Mouse (Mus musculus): ENCODE results near the gene Coq4. TPM values are rescaled to one million over a fixed set of nuclear protein-coding genes. Genes with fewer than 3 reads are reported as not detected.

Gene Coq4
- 31.9 and 32.6 TPM in 2 replicates for polyA plus RNA-seq (2012; rRNA removed)

DNA sequence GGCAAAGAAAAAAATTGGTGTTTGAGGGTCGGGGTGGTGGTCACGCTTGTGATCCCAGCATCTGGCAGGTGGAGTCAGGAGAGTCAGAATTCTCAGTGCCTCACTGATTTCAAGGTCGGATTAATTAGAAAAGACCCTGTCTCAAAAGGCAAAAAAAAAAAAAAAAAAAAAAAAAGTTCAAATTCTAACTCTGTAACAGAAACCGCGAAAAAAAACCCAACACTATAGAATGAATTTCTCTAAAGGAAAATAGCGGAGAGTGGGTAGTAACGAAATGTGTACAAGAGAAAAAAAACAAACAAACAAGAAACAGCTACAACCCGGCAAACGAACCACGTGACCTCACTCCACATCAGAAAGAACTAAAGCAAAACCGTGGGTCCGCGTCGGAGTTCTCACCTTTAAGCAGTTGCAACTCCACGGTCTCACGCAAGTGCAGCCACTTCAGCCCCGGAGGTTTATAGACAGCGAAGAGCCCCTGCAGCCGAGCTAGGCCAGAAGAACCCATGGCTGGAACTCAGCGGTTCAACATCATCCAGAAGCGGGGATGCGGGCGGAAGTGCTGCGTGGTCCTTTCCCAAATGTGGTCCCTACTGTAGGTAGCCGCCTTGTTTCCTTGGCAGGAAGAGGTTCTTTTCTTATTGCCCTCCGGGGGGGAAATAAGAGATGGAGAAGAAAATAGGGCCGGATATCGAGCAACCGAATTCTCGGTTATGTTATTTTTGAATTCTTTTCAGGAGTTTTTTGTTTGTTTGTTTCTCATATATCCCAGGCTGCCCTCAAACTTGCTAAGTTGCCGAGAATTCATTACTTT, at the start of gene Coq4:
TSS of gene Coq4 (plus strand) at position 390 of the 814 bp plus-strand sequence.
- no peaks in the 10 kb centered on the region for H3K27me3 ChIP-seq (ENCODE audit: control insufficient read depth, insufficient read depth, low read length)
- 2% methylated on average over 31 of the region's 31 CpGs for WGBS
- H3K36me3 ChIP-seq (ENCODE audit: control insufficient read depth, insufficient read depth, low read length): peaks cover 17% of the 10 kb centered on the region
- peak; percentile 85 to 92 for DNase-seq (ENCODE audit: low read depth in 1 of 2, low spot score in 2 of 2)
- TF ChIP-seq CTCF (IDR thresholded peaks at IDR 0.05; ENCODE audit: extremely low read depth, insufficient read depth, insufficient read length, insufficient replicate concordance) (0 out of 2 replicates have a peak, but pooled peaks have one; percentile 4), POLR2A (IDR thresholded peaks at IDR 0.05; ENCODE audit: low read depth, low read length) (peak; percentile 27; the same call in 1 of the 2 replicates)
- peak within 1 kb of the TSS; percentile 54 for H3K27ac ChIP-seq (ENCODE audit: insufficient read depth, low read length)
- H3K4me1 ChIP-seq (ENCODE audit: control insufficient read depth, insufficient read depth, insufficient read length): 0 out of 2 replicates have a peak, but pooled peaks cover 3% of the 10 kb centered on the region
- H3K4me3 ChIP-seq (ENCODE audit: extremely low read depth, insufficient read depth, insufficient read length): peak within 1 kb of the TSS; percentile 85

- TF ChIP-seq CTCF (IDR thresholded peaks at IDR 0.05; ENCODE audit: extremely low read depth, insufficient read depth, insufficient read length, insufficient replicate concordance): no peak
- TF ChIP-seq POLR2A (IDR thresholded peaks at IDR 0.05; ENCODE audit: low read depth, low read length): no peak
- peaks cover 4% of the 10 kb centered on the region; the same call in 1 of the 2 replicates for H3K4me1 ChIP-seq (ENCODE audit: control insufficient read depth, insufficient read depth, insufficient read length)
- H3K36me3 ChIP-seq (ENCODE audit: control insufficient read depth, insufficient read depth, low read length): peaks cover 44% of the 10 kb centered on the region
- DNase-seq (ENCODE audit: low read depth in 1 of 2, low spot score in 2 of 2): no peak
- no peak overlapping the region for H3K4me3 ChIP-seq (ENCODE audit: extremely low read depth, insufficient read depth, insufficient read length)
- 65% methylated on average over 4 of the region's 4 CpGs for WGBS
- no peaks in the 10 kb centered on the region for H3K27me3 ChIP-seq (ENCODE audit: control insufficient read depth, insufficient read depth, low read length)
- H3K27ac ChIP-seq (ENCODE audit: insufficient read depth, low read length): peak overlapping the region; percentile 70
Observed at GRCm38 (mm10) chr2:29738799-29739198, 48.5 kb upstream of the Coq4 start.

GRCm38 (mm10) chr2:29739368-29739767, 47.9 kb upstream of the Coq4 start:
- Histone ChIP-seq H3K27me3 (ENCODE audit: control insufficient read depth, insufficient read depth, low read length) (no peaks in the 10 kb centered on the region), H3K27ac (ENCODE audit: insufficient read depth, low read length) (peak overlapping the region; percentile 77), H3K36me3 (ENCODE audit: control insufficient read depth, insufficient read depth, low read length) (peaks cover 38% of the 10 kb centered on the region), H3K4me3 (ENCODE audit: extremely low read depth, insufficient read depth, insufficient read length) (no peak overlapping the region), H3K4me1 (ENCODE audit: control insufficient read depth, insufficient read depth, insufficient read length) (peaks cover 4% of the 10 kb centered on the region; the same call in 1 of the 2 replicates)
- peak; percentile 26 to 55 for DNase-seq (ENCODE audit: low read depth in 1 of 2, low spot score in 2 of 2)
- TF ChIP-seq POLR2A (IDR thresholded peaks at IDR 0.05; ENCODE audit: low read depth, low read length): no peak
- no peak for TF ChIP-seq CTCF (IDR thresholded peaks at IDR 0.05; ENCODE audit: extremely low read depth, insufficient read depth, insufficient read length, insufficient replicate concordance)
- 18% methylated on average over 5 of the region's 5 CpGs for WGBS

DNA sequence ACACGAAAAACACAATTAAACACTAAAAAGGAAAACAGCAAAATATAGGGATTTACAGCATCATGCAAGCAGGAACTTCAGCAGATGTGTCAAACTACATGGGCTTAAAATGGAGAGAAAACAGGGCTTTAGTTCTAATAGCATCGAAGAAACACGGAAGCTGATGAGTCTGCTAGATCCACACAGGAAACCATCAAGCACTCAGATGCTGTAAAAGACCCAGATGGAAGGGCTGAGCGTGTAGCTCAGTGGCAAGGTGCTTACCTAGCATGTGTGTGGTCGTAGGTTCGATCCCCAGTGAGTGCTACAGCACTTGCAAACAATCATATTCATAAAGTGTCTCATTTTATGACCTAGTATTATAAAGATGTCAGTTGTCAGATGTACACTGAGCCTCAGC, 46.1 kb upstream of the Coq4 start:
- Histone ChIP-seq H3K27ac (ENCODE audit: insufficient read depth, low read length) (no peak overlapping the region), H3K36me3 (ENCODE audit: control insufficient read depth, insufficient read depth, low read length) (peaks cover 24% of the 10 kb centered on the region), H3K4me3 (ENCODE audit: extremely low read depth, insufficient read depth, insufficient read length) (no peak overlapping the region), H3K27me3 (ENCODE audit: control insufficient read depth, insufficient read depth, low read length) (peaks cover under 1% of the 10 kb centered on the region; the same call in 1 of the 2 replicates), H3K4me1 (ENCODE audit: control insufficient read depth, insufficient read depth, insufficient read length) (peaks cover 4% of the 10 kb centered on the region; the same call in 1 of the 2 replicates)
- TF ChIP-seq CTCF (IDR thresholded peaks at IDR 0.05; ENCODE audit: extremely low read depth, insufficient read depth, insufficient read length, insufficient replicate concordance) (no peak), POLR2A (IDR thresholded peaks at IDR 0.05; ENCODE audit: low read depth, low read length) (no peak)
- DNase-seq (ENCODE audit: low read depth in 1 of 2, low spot score in 2 of 2): no peak
- 81% methylated on average over 6 of the region's 6 CpGs for WGBS

DNA sequence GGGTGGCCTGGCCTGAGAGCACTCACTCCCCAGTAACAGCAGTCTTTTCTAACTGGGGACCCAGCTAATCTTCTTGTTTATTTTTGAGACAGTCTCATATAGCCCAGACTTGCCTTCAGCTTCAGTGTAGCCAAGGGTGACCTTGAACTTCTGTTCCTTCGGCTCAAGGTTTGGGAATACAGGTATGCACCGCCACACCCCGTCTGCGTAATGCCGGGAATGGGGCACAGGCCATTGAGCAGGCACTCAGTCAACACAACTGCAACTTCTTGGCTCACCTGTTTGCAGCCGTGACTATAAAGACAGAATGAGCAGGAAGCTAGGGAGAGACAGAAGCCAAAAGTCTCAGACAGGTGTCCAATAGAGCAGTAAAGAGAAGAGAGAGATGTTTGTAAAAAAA, 43.0 kb upstream of the Coq4 start:
- DNase-seq (ENCODE audit: low read depth in 1 of 2, low spot score in 2 of 2): no peak
- Histone ChIP-seq H3K27me3 (ENCODE audit: control insufficient read depth, insufficient read depth, low read length) (peaks cover 13% of the 10 kb centered on the region), H3K4me1 (ENCODE audit: control insufficient read depth, insufficient read depth, insufficient read length) (peaks cover 9% of the 10 kb centered on the region), H3K27ac (ENCODE audit: insufficient read depth, low read length) (no peak overlapping the region), H3K4me3 (ENCODE audit: extremely low read depth, insufficient read depth, insufficient read length) (no peak overlapping the region), H3K36me3 (ENCODE audit: control insufficient read depth, insufficient read depth, low read length) (no peaks in the 10 kb centered on the region; the same call in 1 of the 2 replicates)
- 87% methylated on average over 6 of the region's 6 CpGs for WGBS
- TF ChIP-seq POLR2A (IDR thresholded peaks at IDR 0.05; ENCODE audit: low read depth, low read length): no peak
- TF ChIP-seq CTCF (IDR thresholded peaks at IDR 0.05; ENCODE audit: extremely low read depth, insufficient read depth, insufficient read length, insufficient replicate concordance): no peak

DNA sequence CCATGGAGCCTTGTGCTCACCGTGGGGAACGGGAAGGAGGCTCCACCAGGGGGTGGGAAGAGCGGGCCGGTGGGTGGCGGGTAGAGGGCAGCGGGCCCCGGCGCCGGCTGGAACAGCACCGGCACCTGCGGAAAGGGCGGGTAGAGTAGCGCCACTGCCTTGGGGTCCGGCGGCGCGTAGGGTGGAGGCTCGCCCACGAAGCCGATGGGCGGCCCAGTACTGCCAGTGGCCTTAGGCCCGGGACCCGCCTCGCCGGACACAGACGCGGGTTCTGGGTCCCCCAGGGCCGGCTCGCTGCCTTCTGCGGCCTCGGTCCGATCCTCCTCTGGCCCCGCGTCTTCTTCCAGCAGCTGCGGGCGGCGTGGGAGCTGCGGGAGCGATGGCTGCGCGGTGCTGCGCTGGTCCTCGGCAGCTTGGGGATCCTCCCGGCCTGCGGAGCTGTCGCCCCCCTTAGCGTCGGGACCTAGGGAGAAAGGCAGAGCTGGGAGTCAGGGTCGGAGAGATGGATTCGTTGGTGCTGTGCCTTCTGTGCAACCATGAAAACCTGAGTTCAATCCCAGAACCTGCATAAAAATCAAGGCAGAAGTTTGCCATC, 40.0 kb upstream of the Coq4 start:
- no peaks in the 10 kb centered on the region for H3K36me3 ChIP-seq (ENCODE audit: control insufficient read depth, insufficient read depth, low read length)
- H3K4me1 ChIP-seq (ENCODE audit: control insufficient read depth, insufficient read depth, insufficient read length): peaks cover 6% of the 10 kb centered on the region
- H3K27ac ChIP-seq (ENCODE audit: insufficient read depth, low read length): no peak overlapping the region
- WGBS: 7% methylated on average over 50 of the region's 50 CpGs
- DNase-seq (ENCODE audit: low read depth in 1 of 2, low spot score in 2 of 2): no peak
- H3K4me3 ChIP-seq (ENCODE audit: extremely low read depth, insufficient read depth, insufficient read length): no peak overlapping the region; the same call in 1 of the 2 replicates
- TF ChIP-seq POLR2A (IDR thresholded peaks at IDR 0.05; ENCODE audit: low read depth, low read length) (no peak), CTCF (IDR thresholded peaks at IDR 0.05; ENCODE audit: extremely low read depth, insufficient read depth, insufficient read length, insufficient replicate concordance) (no peak)
- peaks cover 28% of the 10 kb centered on the region for H3K27me3 ChIP-seq (ENCODE audit: control insufficient read depth, insufficient read depth, low read length)
